Mouse (Mus musculus): Measurements from ENCODE around the gene Pkd1l2.

- TF ChIP-seq CTCF (IDR thresholded peaks at IDR 0.05; ENCODE audit: extremely low read depth, insufficient read depth, insufficient read length, insufficient replicate concordance): peak; percentile 10; the same call in 1 of the 2 replicates
- TF ChIP-seq POLR2A (IDR thresholded peaks at IDR 0.05; ENCODE audit: low read depth, low read length): no peak
Observed at GRCm38 (mm10) chr8:116978631-116979256, 103.5 kb downstream of the Pkd1l2 start, which contains the start of gene 1700030J22Rik.

Data from spleen, adult 2 months (tissue).